In the genomic region with DNA sequence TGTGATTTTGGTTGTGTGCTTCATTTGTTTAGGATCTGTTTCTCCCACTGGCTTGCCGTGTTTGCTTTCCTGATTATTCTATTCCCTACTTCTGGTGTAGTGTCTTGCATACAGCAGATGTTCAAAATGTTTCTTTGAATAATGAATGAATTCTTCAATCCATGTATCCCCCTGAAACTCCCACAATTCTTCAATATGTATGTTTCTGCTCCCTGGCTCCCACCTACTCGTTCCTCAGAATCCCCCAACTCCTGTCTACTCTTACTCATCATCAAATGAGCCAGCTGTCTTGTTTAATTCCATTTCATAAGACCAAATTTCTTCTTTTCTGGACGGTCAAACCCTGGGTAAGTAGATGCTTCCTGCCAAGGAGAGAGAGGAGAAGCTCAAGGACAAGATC, we compare ENCODE assay signal across 21 mouse cellular contexts. TPM values are rescaled to one million over a fixed set of nuclear protein-coding genes. Genes with fewer than 3 reads are reported as not detected.
DNase-seq lines count a peak whose midpoint lies in the region; ATAC-seq and TF ChIP-seq lines count a peak whose summit lies in the region.
"Had no signal": no experiment of that assay in that cellular context is flagged by ENCODE, and none has a peak within 500 bp of the region (broad histone marks: within the 10 kb centered on the region; RNA-seq: fewer than 3 reads in every experiment).

No protein-coding gene starts in this region.

- peak; percentile 47 for ATAC-seq in forebrain, postnatal 0 days
- no peak for ATAC-seq in forebrain, embryonic 13.5 days
- no peak for ATAC-seq in hindbrain, embryonic 13.5 days (ENCODE audit: low FRiP score)
- ATAC-seq in hindbrain, embryonic 11.5 days (ENCODE audit: low FRiP score): no peak
- no peak for ATAC-seq in midbrain, embryonic 14.5 days (ENCODE audit: low FRiP score, low TSS enrichment)
- ATAC-seq in midbrain, embryonic 11.5 days (ENCODE audit: low FRiP score): no peak
- ATAC-seq: CD4-positive, CD25-positive, alpha-beta regulatory T cell, adult 4 months had no signal

- H3K79me2 ChIP-seq in macrophage (ENCODE audit: inconsistent target): peaks cover 87% of the 10 kb centered on the region

- H3K36me3 ChIP-seq in forebrain, postnatal 0 days (ENCODE audit: insufficient read depth): no peaks in the 10 kb centered on the region
- no peaks in the 10 kb centered on the region for H3K36me3 ChIP-seq in forebrain, embryonic 13.5 days (ENCODE audit: poor library complexity, severe bottlenecking)
- H3K36me3 ChIP-seq in hindbrain, embryonic 13.5 days: no peaks in the 10 kb centered on the region
- H3K36me3 ChIP-seq in hindbrain, embryonic 11.5 days (ENCODE audit: control insufficient read depth, insufficient read depth, low read length): no peaks in the 10 kb centered on the region
- no peaks in the 10 kb centered on the region for H3K36me3 ChIP-seq in midbrain, embryonic 14.5 days (ENCODE audit: control insufficient read depth, insufficient read depth, low read length)
- no peaks in the 10 kb centered on the region for H3K36me3 ChIP-seq in midbrain, embryonic 11.5 days (ENCODE audit: control insufficient read depth, insufficient read depth, low read length)
- no peaks in the 10 kb centered on the region for H3K36me3 ChIP-seq in macrophage (ENCODE audit: inconsistent target)
- H3K36me3 ChIP-seq: embryonic facial prominence, embryonic 12.5 days; G1E; heart, embryonic 13.5 days had no signal

- no peaks in the 10 kb centered on the region for H3K4me1 ChIP-seq in forebrain, postnatal 0 days (ENCODE audit: insufficient read depth)
- H3K4me1 ChIP-seq in forebrain, embryonic 13.5 days: peaks cover 19% of the 10 kb centered on the region
- peaks cover 41% of the 10 kb centered on the region for H3K4me1 ChIP-seq in hindbrain, embryonic 13.5 days (replicated peaks)
- no peaks in the 10 kb centered on the region for H3K4me1 ChIP-seq in hindbrain, embryonic 11.5 days (replicated peaks; ENCODE audit: control insufficient read depth, insufficient read depth, low read length)
- peaks cover 26% of the 10 kb centered on the region; the same call in 1 of the 2 replicates for H3K4me1 ChIP-seq in midbrain, embryonic 14.5 days (ENCODE audit: control insufficient read depth, insufficient read depth, low read length)
- peaks cover 8% of the 10 kb centered on the region; the same call in 1 of the 2 replicates for H3K4me1 ChIP-seq in midbrain, embryonic 11.5 days (ENCODE audit: control insufficient read depth, insufficient read depth, low read length)

- no peak overlapping the region for H3K9ac ChIP-seq in forebrain, postnatal 0 days
- H3K9ac ChIP-seq in forebrain, embryonic 13.5 days: no peak overlapping the region
- H3K9ac ChIP-seq in hindbrain, embryonic 13.5 days: no peak overlapping the region
- H3K9ac ChIP-seq in hindbrain, embryonic 11.5 days (ENCODE audit: low read depth, low read length): no peak overlapping the region
- H3K9ac ChIP-seq in midbrain, embryonic 14.5 days (replicated peaks; ENCODE audit: low read length): no peak overlapping the region
- no peak overlapping the region for H3K9ac ChIP-seq in midbrain, embryonic 11.5 days (ENCODE audit: low read length)
- H3K9ac ChIP-seq: embryonic facial prominence, embryonic 12.5 days; heart, embryonic 13.5 days; hindbrain, embryonic 14.5 days had no signal

- peak overlapping the region; percentile 15; the same call in 1 of the 2 replicates for H3K27ac ChIP-seq in forebrain, postnatal 0 days (ENCODE audit: low read depth, low read length)
- H3K27ac ChIP-seq in forebrain, embryonic 13.5 days: no peak overlapping the region
- H3K27ac ChIP-seq in hindbrain, embryonic 13.5 days: peak overlapping the region; percentile 64
- no peak overlapping the region for H3K27ac ChIP-seq in hindbrain, embryonic 11.5 days (ENCODE audit: low read depth, low read length)
- H3K27ac ChIP-seq in midbrain, embryonic 14.5 days (replicated peaks; ENCODE audit: low read depth, low read length): peak overlapping the region; percentile 63
- H3K27ac ChIP-seq in midbrain, embryonic 11.5 days (ENCODE audit: low read depth, low read length): no peak overlapping the region
- H3K27ac ChIP-seq in macrophage: peak overlapping the region; percentile 97
- H3K27ac ChIP-seq: embryonic facial prominence, embryonic 12.5 days; heart, embryonic 13.5 days; hindbrain, embryonic 14.5 days had no signal

- no peaks in the 10 kb centered on the region for H3K27me3 ChIP-seq in forebrain, postnatal 0 days (ENCODE audit: insufficient read depth, low read length)
- H3K27me3 ChIP-seq in forebrain, embryonic 13.5 days: no peaks in the 10 kb centered on the region
- H3K27me3 ChIP-seq in hindbrain, embryonic 13.5 days: no peaks in the 10 kb centered on the region
- H3K27me3 ChIP-seq in hindbrain, embryonic 11.5 days (ENCODE audit: control insufficient read depth, insufficient read depth, low read length): no peaks in the 10 kb centered on the region
- H3K27me3 ChIP-seq in midbrain, embryonic 14.5 days (ENCODE audit: control insufficient read depth, insufficient read depth, low read length): no peaks in the 10 kb centered on the region
- no peaks in the 10 kb centered on the region for H3K27me3 ChIP-seq in midbrain, embryonic 11.5 days (ENCODE audit: control insufficient read depth, insufficient read depth, low read length)
- H3K27me3 ChIP-seq: embryonic facial prominence, embryonic 12.5 days; heart, embryonic 13.5 days had no signal

- H3K4me2 ChIP-seq in forebrain, postnatal 0 days (ENCODE audit: low read depth): no peak overlapping the region
- no peak overlapping the region for H3K4me2 ChIP-seq in forebrain, embryonic 13.5 days
- H3K4me2 ChIP-seq in hindbrain, embryonic 13.5 days: no peak overlapping the region
- no peak overlapping the region for H3K4me2 ChIP-seq in hindbrain, embryonic 11.5 days (replicated peaks; ENCODE audit: low read depth, low read length)
- peak overlapping the region; percentile 28; the same call in 1 of the 2 replicates for H3K4me2 ChIP-seq in midbrain, embryonic 14.5 days (ENCODE audit: low read length)
- no peak overlapping the region for H3K4me2 ChIP-seq in midbrain, embryonic 11.5 days
- H3K4me2 ChIP-seq: embryonic facial prominence, embryonic 12.5 days; heart, embryonic 13.5 days had no signal

- H3K9me3 ChIP-seq in forebrain, postnatal 0 days (ENCODE audit: low read length): no peaks in the 10 kb centered on the region
- no peaks in the 10 kb centered on the region for H3K9me3 ChIP-seq in forebrain, embryonic 13.5 days (replicated peaks)
- no peaks in the 10 kb centered on the region for H3K9me3 ChIP-seq in hindbrain, embryonic 13.5 days
- no peaks in the 10 kb centered on the region for H3K9me3 ChIP-seq in hindbrain, embryonic 11.5 days (ENCODE audit: control insufficient read depth, low read length)
- H3K9me3 ChIP-seq in midbrain, embryonic 14.5 days (ENCODE audit: control insufficient read depth, low read length): no peaks in the 10 kb centered on the region
- no peaks in the 10 kb centered on the region for H3K9me3 ChIP-seq in midbrain, embryonic 11.5 days (ENCODE audit: control insufficient read depth, low read length)
- H3K9me3 ChIP-seq: embryonic facial prominence, embryonic 12.5 days; G1E; heart, embryonic 13.5 days had no signal

- DNase-seq in forebrain, postnatal 0 days: no peak
- no peak for DNase-seq in hindbrain, embryonic 11.5 days (ENCODE audit: low spot score)
- no peak for DNase-seq in midbrain, embryonic 14.5 days
- no peak for DNase-seq in midbrain, embryonic 11.5 days (ENCODE audit: low spot score, missing footprints)
- DNase-seq: adrenal gland, adult 8-10 months; adrenal gland, postnatal 36 days; B cell, adult 2 months; cerebellum, adult 11-12 months; cerebellum, adult 9-10 months; cerebellum, postnatal 25 days; heart, postnatal 36 days had no signal

- TF ChIP-seq CTCF in forebrain, postnatal 0 days (IDR thresholded peaks at IDR 0.05; ENCODE audit: low read depth): no peak

- WGBS in forebrain, postnatal 0 days: 51% methylated on average over 3 of the region's 3 CpGs
- 71% methylated on average over 3 of the region's 3 CpGs for WGBS in forebrain, embryonic 13.5 days
- WGBS in hindbrain, embryonic 13.5 days: 74% methylated on average over 3 of the region's 3 CpGs
- WGBS in hindbrain, embryonic 11.5 days: 80% methylated on average over 3 of the region's 3 CpGs
- WGBS in midbrain, embryonic 14.5 days: 62% methylated on average over 3 of the region's 3 CpGs
- WGBS in midbrain, embryonic 11.5 days: 70% methylated on average over 3 of the region's 3 CpGs
- WGBS in macrophage (ENCODE audit: missing documents): 82% methylated on average over 3 of the region's 3 CpGs

- H3K4me3 ChIP-seq in forebrain, postnatal 0 days (ENCODE audit: low read depth, low read length): no peak overlapping the region
- no peak overlapping the region for H3K4me3 ChIP-seq in forebrain, embryonic 13.5 days
- no peak overlapping the region for H3K4me3 ChIP-seq in hindbrain, embryonic 13.5 days
- H3K4me3 ChIP-seq in hindbrain, embryonic 11.5 days (ENCODE audit: low read depth, low read length): no peak overlapping the region
- no peak overlapping the region for H3K4me3 ChIP-seq in midbrain, embryonic 14.5 days (replicated peaks; ENCODE audit: low read depth, low read length)
- no peak overlapping the region for H3K4me3 ChIP-seq in midbrain, embryonic 11.5 days (ENCODE audit: low read depth, low read length)
- no peak overlapping the region for H3K4me3 ChIP-seq in macrophage (ENCODE audit: inconsistent target)
- H3K4me3 ChIP-seq: embryonic facial prominence, embryonic 12.5 days; heart, embryonic 13.5 days had no signal

RNA-seq across cellular contexts. Expression of a gene that starts 12.2 kb away (rescaled TPM):
- total RNA-seq in forebrain, postnatal 0 days (2014; rRNA removed): 76.6 and 95.8 TPM in 2 replicates
- 13.8 and 18.6 TPM in 2 replicates for polyA plus RNA-seq in forebrain, postnatal 0 days (2015; fragmentation: Nextera tagmentation; extraction: Ambion mirVana)
- 8.0 and 10.8 TPM in 2 replicates for polyA plus RNA-seq in forebrain, embryonic 13.5 days (2015; fragmentation: Nextera tagmentation; extraction: Ambion mirVana)
- 16.7 and 18.1 TPM in 2 replicates for polyA plus RNA-seq in hindbrain, embryonic 13.5 days (2015; fragmentation: Nextera tagmentation; extraction: Ambion mirVana)
- polyA plus RNA-seq in hindbrain, embryonic 11.5 days (2014; fragmentation: Nextera tagmentation; extraction: Ambion mirVana): 11.8 and 17.6 TPM in 2 replicates
- polyA plus RNA-seq in midbrain, embryonic 14.5 days (2014; fragmentation: Nextera tagmentation; extraction: Ambion mirVana): 19.9 and 22.3 TPM in 2 replicates
- 8.5 and 8.8 TPM in 2 replicates for polyA plus RNA-seq in midbrain, embryonic 11.5 days (2014; fragmentation: Nextera tagmentation; extraction: Ambion mirVana)
- 100 to 1,000 TPM; 115 to 427 (median 291) TPM for total RNA-seq in macrophage (2018; cell fraction: chromatin; rRNA removed)
- 100 to 1,000 TPM in 10 of 26 experiments, 10 to 100 TPM in 16; 72.2 to 125 (median 97.3) TPM for total RNA-seq in macrophage (2018; cell fraction: cytosol; rRNA removed)
- total RNA-seq in macrophage (2018; cell fraction: nucleus; rRNA removed): 100 to 1,000 TPM; 162 to 410 (median 278) TPM
- polyA plus RNA-seq in macrophage (2018): 53.0 to 79.9 TPM (median 67.6 TPM) in 3 replicates

RNA-seq across cellular contexts. Expression of a gene that starts 12.5 kb away (rescaled TPM):
- 2.2 and 4.9 TPM in 2 replicates for total RNA-seq in forebrain, postnatal 0 days (2014; rRNA removed)
- 2.7 and 2.8 TPM in 2 replicates for polyA plus RNA-seq in forebrain, postnatal 0 days (2015; fragmentation: Nextera tagmentation; extraction: Ambion mirVana)
- polyA plus RNA-seq in forebrain, embryonic 13.5 days (2015; fragmentation: Nextera tagmentation; extraction: Ambion mirVana): 1.0 and 2.2 TPM in 2 replicates
- polyA plus RNA-seq in hindbrain, embryonic 13.5 days (2015; fragmentation: Nextera tagmentation; extraction: Ambion mirVana): 3.2 and 5.0 TPM in 2 replicates
- 2.9 and 3.2 TPM in 2 replicates for polyA plus RNA-seq in hindbrain, embryonic 11.5 days (2014; fragmentation: Nextera tagmentation; extraction: Ambion mirVana)
- polyA plus RNA-seq in midbrain, embryonic 14.5 days (2014; fragmentation: Nextera tagmentation; extraction: Ambion mirVana): 2.0 and 2.8 TPM in 2 replicates
- 1.7 and 1.9 TPM in 2 replicates for polyA plus RNA-seq in midbrain, embryonic 11.5 days (2014; fragmentation: Nextera tagmentation; extraction: Ambion mirVana)
- 1 to 10 TPM in 25 of 26 experiments, under 1 TPM in 1; 0.83 to 7.2 (median 2.9) TPM for total RNA-seq in macrophage (2018; cell fraction: chromatin; rRNA removed)
- total RNA-seq in macrophage (2018; cell fraction: cytosol; rRNA removed): 1 to 10 TPM in 7 of 26 experiments, under 1 TPM in 19; 0.41 to 1.6 (median 0.76) TPM
- 1 to 10 TPM in 21 of 26 experiments, under 1 TPM in 5; 0.29 to 4.6 (median 1.9) TPM for total RNA-seq in macrophage (2018; cell fraction: nucleus; rRNA removed)
- polyA plus RNA-seq in macrophage (2018): 0.25 to 1.1 TPM (median 0.45 TPM) in 3 replicates
- total RNA-seq: adrenal gland, postnatal 36 days; G1E; granulocyte monocyte progenitor cell, adult 5-6 weeks had no signal
- polyA plus RNA-seq: CD4-positive, CD25-positive, alpha-beta regulatory T cell, adult 4 months; G1E had no signal

RNA-seq across cellular contexts. Expression of a gene that starts 40.0 kb away (rescaled TPM):
- total RNA-seq in forebrain, postnatal 0 days (2014; rRNA removed): 11.8 and 15.6 TPM in 2 replicates
- polyA plus RNA-seq in forebrain, postnatal 0 days (2015; fragmentation: Nextera tagmentation; extraction: Ambion mirVana): 21.1 and 21.7 TPM in 2 replicates
- 9.1 and 14.3 TPM in 2 replicates for polyA plus RNA-seq in forebrain, embryonic 13.5 days (2015; fragmentation: Nextera tagmentation; extraction: Ambion mirVana)
- polyA plus RNA-seq in hindbrain, embryonic 13.5 days (2015; fragmentation: Nextera tagmentation; extraction: Ambion mirVana): 9.8 and 17.9 TPM in 2 replicates
- 12.7 and 14.3 TPM in 2 replicates for polyA plus RNA-seq in hindbrain, embryonic 11.5 days (2014; fragmentation: Nextera tagmentation; extraction: Ambion mirVana)
- 12.9 and 13.2 TPM in 2 replicates for polyA plus RNA-seq in midbrain, embryonic 14.5 days (2014; fragmentation: Nextera tagmentation; extraction: Ambion mirVana)
- 3.6 and 4.6 TPM in 2 replicates for polyA plus RNA-seq in midbrain, embryonic 11.5 days (2014; fragmentation: Nextera tagmentation; extraction: Ambion mirVana)
- 1 to 10 TPM in 25 of 26 experiments, not detected in 1; 1.3 to 5.4 (median 3.0) TPM for total RNA-seq in macrophage (2018; cell fraction: chromatin; rRNA removed)
- under 1 TPM in 8 of 26 experiments, not detected in 18; 0.14 to 0.24 (median 0.19) TPM for total RNA-seq in macrophage (2018; cell fraction: cytosol; rRNA removed)
- total RNA-seq in macrophage (2018; cell fraction: nucleus; rRNA removed): 1 to 10 TPM in 25 of 26 experiments, under 1 TPM in 1; 0.46 to 6.1 (median 1.9) TPM
- polyA plus RNA-seq in macrophage (2018): 0.22 TPM in 1 of 3 replicates, not detected in the others
- total RNA-seq: gastrocnemius, postnatal 25 days; granulocyte monocyte progenitor cell, adult 5-6 weeks had no signal
- polyA plus RNA-seq: CD4-positive, CD25-positive, alpha-beta regulatory T cell, adult 4 months had no signal

RNA-seq across cellular contexts. Expression of a gene that starts 54.2 kb away (rescaled TPM):
- total RNA-seq in forebrain, postnatal 0 days (2014; rRNA removed): 14.7 and 16.0 TPM in 2 replicates
- 4.7 and 8.2 TPM in 2 replicates for polyA plus RNA-seq in forebrain, postnatal 0 days (2015; fragmentation: Nextera tagmentation; extraction: Ambion mirVana)
- polyA plus RNA-seq in forebrain, embryonic 13.5 days (2015; fragmentation: Nextera tagmentation; extraction: Ambion mirVana): 3.0 and 3.1 TPM in 2 replicates
- 7.0 TPM in 2 replicates for polyA plus RNA-seq in hindbrain, embryonic 13.5 days (2015; fragmentation: Nextera tagmentation; extraction: Ambion mirVana)
- polyA plus RNA-seq in hindbrain, embryonic 11.5 days (2014; fragmentation: Nextera tagmentation; extraction: Ambion mirVana): 8.3 and 10.9 TPM in 2 replicates
- polyA plus RNA-seq in midbrain, embryonic 14.5 days (2014; fragmentation: Nextera tagmentation; extraction: Ambion mirVana): 7.2 and 8.0 TPM in 2 replicates
- polyA plus RNA-seq in midbrain, embryonic 11.5 days (2014; fragmentation: Nextera tagmentation; extraction: Ambion mirVana): 6.9 and 7.6 TPM in 2 replicates
- 1 to 10 TPM in 1 of 26 experiments, under 1 TPM in 3, not detected in 22; 0.19 to 1.0 (median 0.68) TPM for total RNA-seq in macrophage (2018; cell fraction: chromatin; rRNA removed)
- total RNA-seq in macrophage (2018; cell fraction: cytosol; rRNA removed): under 1 TPM; 0.04 to 0.27 (median 0.10) TPM
- 1 to 10 TPM in 3 of 26 experiments, under 1 TPM in 16, not detected in 7; 0.12 to 5.5 (median 0.33) TPM for total RNA-seq in macrophage (2018; cell fraction: nucleus; rRNA removed)
- polyA plus RNA-seq in macrophage (2018): 0.10 to 0.13 TPM (median 0.12 TPM) in 3 replicates
- total RNA-seq: granulocyte monocyte progenitor cell, adult 5-6 weeks had no signal
- polyA plus RNA-seq: CD4-positive, CD25-positive, alpha-beta regulatory T cell, adult 4 months had no signal

Comparison
In these comparisons a context has a peak if more than half of its experiments do, and no peak if none do; other contexts are left out.
1. H3K27ac ChIP-seq: peak in forebrain, postnatal 0 days (single experiment), hindbrain, embryonic 13.5 days (single experiment), midbrain, embryonic 14.5 days (single experiment) and macrophage (single experiment); none in forebrain, embryonic 13.5 days (single experiment), hindbrain, embryonic 11.5 days (single experiment) and midbrain, embryonic 11.5 days (single experiment).